Mouse (Mus musculus) macrophage (primary cell): Measurements from ENCODE around the gene Olfr875. TPM values are rescaled to one million over a fixed set of nuclear protein-coding genes. Genes with fewer than 3 reads are reported as not detected.

ENCODE experiments used
- H3K27ac ChIP-seq: fragments of 350-480 bp; formaldehyde crosslinking; 2 replicates; pipeline ENCODE4 v1.9.0; 2021
- H3K36me3 ChIP-seq: fragments of 350-480 bp; formaldehyde crosslinking; 2 replicates; pipeline ENCODE4 v1.9.0; 2021; ENCODE audit errors: inconsistent target
- H3K4me3 ChIP-seq: fragments of 350-480 bp; formaldehyde crosslinking; 2 replicates; pipeline ENCODE4 v1.9.0; 2021; ENCODE audit errors: inconsistent target
- H3K79me2 ChIP-seq: fragments of 350-480 bp; formaldehyde crosslinking; 2 replicates; pipeline ENCODE4 v1.9.0; 2021; ENCODE audit errors: inconsistent target
- WGBS: methylation state at CpG from one replicate; pipeline ENCODE4 v1.1.7; 2026; ENCODE audit warnings: inconsistent platforms; ENCODE audit not compliant: missing documents; 5-methylcytosine and 5-hydroxymethylcytosine counted together
- polyA plus RNA-seq: library from polyadenylated mRNA; stranded (reverse); fragments of 250-400 nt; gene quantifications from 3 replicates; pipeline ENCODE4 v1.2.4, GENCODE M21; 2018; ENCODE audit warnings: inconsistent platforms

The Olfr875 gene
- polyA plus RNA-seq, 1 experiment from 2014 or later, result not detected

DNA sequence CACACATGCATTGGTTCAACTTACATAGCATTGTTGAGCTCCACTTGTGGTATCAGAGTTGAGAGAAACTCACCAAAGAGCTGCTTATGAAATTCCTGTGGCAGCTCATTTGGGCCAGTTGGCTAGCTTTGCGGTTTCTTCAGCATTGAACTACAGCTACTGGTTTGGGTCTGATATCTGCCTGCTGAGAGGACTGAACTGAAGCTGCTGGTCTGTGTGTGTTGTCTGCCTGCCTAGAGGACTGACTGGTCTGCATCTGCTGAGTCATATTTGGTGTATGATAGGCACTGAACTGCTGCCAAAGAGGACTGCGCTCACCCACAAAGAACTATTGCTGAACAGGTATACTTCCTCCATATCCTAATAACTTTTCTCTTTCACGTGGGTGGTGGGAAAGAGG is 36.8 kb downstream of the Olfr875 start:
- no peak overlapping the region for H3K4me3 ChIP-seq
- no peak overlapping the region for H3K27ac ChIP-seq
- H3K79me2 ChIP-seq, result no peaks in the 10 kb centered on the region
- WGBS, result 36% methylated on average over 3 of the region's 3 CpGs
- H3K36me3 ChIP-seq, result no peaks in the 10 kb centered on the region

DNA sequence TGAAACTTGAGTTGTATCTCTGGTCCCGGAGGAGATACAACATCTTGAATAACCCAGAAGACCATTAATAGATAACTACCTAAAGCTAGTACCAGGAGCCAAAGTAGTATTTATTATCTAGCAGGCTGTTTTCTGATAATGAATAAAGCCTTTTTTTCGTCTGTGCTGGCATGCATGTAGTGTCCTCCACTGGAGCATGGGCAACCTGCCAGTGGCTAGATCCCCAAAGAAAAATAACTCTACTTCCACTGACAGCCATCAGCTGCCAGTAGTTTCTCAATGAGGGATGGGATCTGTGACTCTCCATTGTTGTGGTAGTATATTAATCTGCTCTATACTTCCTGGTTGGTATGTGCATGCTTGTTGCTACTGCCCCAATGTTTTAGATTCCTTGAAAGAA is 37.3 kb downstream of the Olfr875 start:
- H3K27ac ChIP-seq, result no peak overlapping the region
- no peak overlapping the region for H3K4me3 ChIP-seq
- no peaks in the 10 kb centered on the region for H3K36me3 ChIP-seq
- WGBS, result 73% methylated on average over 2 of the region's 2 CpGs
- H3K79me2 ChIP-seq, result no peaks in the 10 kb centered on the region

DNA sequence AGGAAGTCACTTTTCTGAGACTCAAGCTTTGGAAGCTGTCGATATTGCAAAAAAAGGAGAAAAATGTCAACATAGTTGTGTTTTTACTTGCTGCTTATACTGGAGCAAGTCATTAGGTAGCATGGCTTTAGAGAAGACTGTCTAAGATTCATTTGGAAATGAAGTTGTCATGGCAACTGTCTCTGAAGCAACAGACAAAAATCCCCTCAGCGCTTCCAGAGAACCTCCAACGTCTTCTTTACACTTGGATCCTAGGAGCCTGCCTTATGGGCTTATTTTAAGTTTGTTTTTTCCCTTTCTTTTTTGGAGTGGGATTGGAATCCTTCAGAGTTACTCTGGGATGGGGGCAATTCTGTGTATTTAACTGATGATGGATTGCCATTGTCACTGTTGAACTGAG is 43.0 kb downstream of the Olfr875 start:
- Histone ChIP-seq H3K4me3 (no peak overlapping the region), H3K27ac (no peak overlapping the region), H3K36me3 (no peaks in the 10 kb centered on the region), H3K79me2 (no peaks in the 10 kb centered on the region)
- WGBS, result 95% methylated on average over 3 of the region's 3 CpGs

Other genes starting within 250 kb of the Olfr875 start
- gene Esam, start 243.8 kb upstream of the Olfr875 start, polyA plus RNA-seq, result 0.17 to 0.22 TPM in 2 of 3 replicates, not detected in the other
- not detected in 3 replicates for gene Vsig2, start 232.6 kb upstream of the Olfr875 start, polyA plus RNA-seq
- gene Nrgn, start 219.0 kb upstream of the Olfr875 start, polyA plus RNA-seq, result 0.50 to 1.4 TPM (median 0.82 TPM) in 3 replicates
- gene Siae, start 216.2 kb upstream of the Olfr875 start, polyA plus RNA-seq, result 17.3 to 25.0 TPM (median 19.8 TPM) in 3 replicates
- gene Spa17, start 158.1 kb upstream of the Olfr875 start, polyA plus RNA-seq, result 0.82 to 3.2 TPM (median 1.1 TPM) in 3 replicates
- gene Tbrg1, start 114.5 kb upstream of the Olfr875 start, polyA plus RNA-seq, result 27.0 to 40.4 TPM (median 32.6 TPM) in 3 replicates
- gene Panx3, start 102.6 kb upstream of the Olfr875 start, polyA plus RNA-seq, result not detected in 3 replicates
- gene Olfr160, start 55.6 kb upstream of the Olfr875 start, polyA plus RNA-seq, result not detected in 3 replicates
- not detected in 3 replicates for gene Olfr874, start 26.8 kb upstream of the Olfr875 start, polyA plus RNA-seq
- gene Olfr876, start 31.2 kb downstream of the Olfr875 start, polyA plus RNA-seq, result not detected in 3 replicates
- gene Olfr877, start 82.4 kb downstream of the Olfr875 start, polyA plus RNA-seq, result not detected in 3 replicates
- gene Olfr145, start 124.9 kb downstream of the Olfr875 start, polyA plus RNA-seq, result not detected in 3 replicates
- not detected in 3 replicates for gene Olfr878, start 146.0 kb downstream of the Olfr875 start, polyA plus RNA-seq
- gene Olfr881, start 220.0 kb downstream of the Olfr875 start, polyA plus RNA-seq, result not detected in 3 replicates